In the genomic region with DNA sequence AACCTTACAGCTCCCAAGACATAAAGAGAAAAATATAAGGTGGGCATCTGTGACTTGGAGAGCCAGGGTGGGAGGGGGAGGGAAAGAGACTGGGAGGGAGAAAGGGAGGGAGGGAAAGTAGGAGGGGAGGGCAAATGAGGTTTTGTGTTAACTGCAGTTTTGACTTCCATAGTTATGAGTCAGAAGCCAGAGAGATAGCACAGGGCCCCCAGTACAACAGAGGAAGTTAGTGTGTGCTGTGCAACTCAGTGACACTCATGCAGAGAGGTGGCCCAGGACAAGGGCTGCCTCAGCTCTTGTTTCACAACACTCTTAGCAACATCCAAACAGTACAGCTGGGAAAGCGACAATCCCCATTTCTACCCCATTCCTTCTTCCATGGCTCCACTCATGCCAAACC, we compare ENCODE assay signal across 9 mouse cellular contexts.
DNase-seq lines count a peak whose midpoint lies in the region; ATAC-seq and TF ChIP-seq lines count a peak whose summit lies in the region.
"Had no signal": no experiment of that assay in that cellular context is flagged by ENCODE, and none has a peak within 500 bp of the region (broad histone marks: within the 10 kb centered on the region; RNA-seq: fewer than 3 reads in every experiment).

No protein-coding gene starts in this region.

- no peak overlapping the region for H3K4me3 ChIP-seq in hindbrain, embryonic 10.5 days
- H3K4me3 ChIP-seq in hindbrain, postnatal 0 days (ENCODE audit: low read length) = no peak overlapping the region
- H3K4me3 ChIP-seq in megakaryocyte, embryonic 14.5 days (replicated peaks) = peak overlapping the region; percentile 76
- H3K4me3 ChIP-seq: embryonic facial prominence, embryonic 13.5 days had no signal

- no peak for ATAC-seq in hindbrain, postnatal 0 days
- peak; percentile 96 for ATAC-seq in granulocyte monocyte progenitor cell, adult 5-6 weeks (replicated peaks; ENCODE audit: poor library complexity, severe bottlenecking)

- H3K9ac ChIP-seq in hindbrain, postnatal 0 days (replicated peaks; ENCODE audit: low read length) = no peak overlapping the region
- H3K9ac ChIP-seq: embryonic facial prominence, embryonic 13.5 days had no signal

- no peak for TF ChIP-seq CTCF in hindbrain, postnatal 0 days (IDR thresholded peaks at IDR 0.05; ENCODE audit: low read depth)

- DNase-seq in hindbrain, embryonic 10.5 days (ENCODE audit: low spot score) = no peak
- DNase-seq in hindbrain, postnatal 0 days (ENCODE audit: low spot score) = no peak
- DNase-seq in Muller cell, postnatal 12 days (ENCODE audit: inconsistent ontology term) = peak; percentile 91
- no peak for DNase-seq in right cerebral cortex, postnatal 4 days
- DNase-seq in urinary bladder, adult 2 months (ENCODE audit: low spot score) = no peak
- DNase-seq: kidney, adult 18-20 months had no signal

- H3K9me3 ChIP-seq in hindbrain, embryonic 10.5 days = no peaks in the 10 kb centered on the region
- H3K9me3 ChIP-seq in hindbrain, postnatal 0 days (ENCODE audit: low read length) = no peaks in the 10 kb centered on the region
- no peaks in the 10 kb centered on the region for H3K9me3 ChIP-seq in megakaryocyte, embryonic 14.5 days
- H3K9me3 ChIP-seq: embryonic facial prominence, embryonic 13.5 days had no signal

- H3K36me3 ChIP-seq in hindbrain, embryonic 10.5 days = peaks cover 14% of the 10 kb centered on the region
- no peaks in the 10 kb centered on the region for H3K36me3 ChIP-seq in hindbrain, postnatal 0 days (ENCODE audit: insufficient read depth, low read length)
- H3K36me3 ChIP-seq in megakaryocyte, embryonic 14.5 days (replicated peaks; ENCODE audit: low read length) = peaks cover 44% of the 10 kb centered on the region

- no peaks in the 10 kb centered on the region for H3K27me3 ChIP-seq in hindbrain, embryonic 10.5 days (ENCODE audit: insufficient read depth, poor library complexity, severe bottlenecking)
- H3K27me3 ChIP-seq in hindbrain, postnatal 0 days (ENCODE audit: insufficient read depth, low read length) = no peaks in the 10 kb centered on the region
- no peaks in the 10 kb centered on the region for H3K27me3 ChIP-seq in megakaryocyte, embryonic 14.5 days (replicated peaks)
- H3K27me3 ChIP-seq: embryonic facial prominence, embryonic 13.5 days had no signal

- H3K4me2 ChIP-seq in hindbrain, postnatal 0 days (ENCODE audit: low read depth, low read length) = no peak overlapping the region
- H3K4me2 ChIP-seq: embryonic facial prominence, embryonic 13.5 days had no signal

- peaks cover 43% of the 10 kb centered on the region for H3K4me1 ChIP-seq in hindbrain, embryonic 10.5 days (replicated peaks)
- H3K4me1 ChIP-seq in hindbrain, postnatal 0 days (ENCODE audit: insufficient read depth, low read length) = no peaks in the 10 kb centered on the region
- peaks cover 96% of the 10 kb centered on the region for H3K4me1 ChIP-seq in megakaryocyte, embryonic 14.5 days

- 0 out of 2 replicates have a peak overlapping the region, but pooled peaks have one; percentile 12 for H3K27ac ChIP-seq in hindbrain, embryonic 10.5 days
- H3K27ac ChIP-seq in hindbrain, postnatal 0 days = no peak overlapping the region
- H3K27ac ChIP-seq: embryonic facial prominence, embryonic 13.5 days had no signal

- 97% methylated on average over 1 of the region's 1 CpGs for WGBS in hindbrain, embryonic 10.5 days
- WGBS in hindbrain, postnatal 0 days = 89% methylated on average over 1 of the region's 1 CpGs
